Mouse (Mus musculus) brain, embryonic 14.5 days (tissue): ENCODE measurements around the gene Ttc24.

Experiments used
- CTCF ChIP-seq: fragments of 200-500 bp; IDR thresholded peaks from 2 replicates; pipeline ENCODE4 v1.5.1; 2012; ENCODE audit warnings: inconsistent platforms, mild to moderate bottlenecking, moderate library complexity, borderline replicate concordance; ENCODE audit not compliant: insufficient read depth, insufficient read length; ENCODE audit errors: extremely low read depth
- POLR2A ChIP-seq: fragments of 200-500 bp; IDR thresholded peaks from 2 replicates; pipeline ENCODE4 v1.6.1; 2012; ENCODE audit warnings: mild to moderate bottlenecking, inconsistent platforms, borderline replicate concordance; ENCODE audit not compliant: poor library complexity, insufficient read depth, insufficient read length, severe bottlenecking; ENCODE audit errors: extremely low read depth

DNA sequence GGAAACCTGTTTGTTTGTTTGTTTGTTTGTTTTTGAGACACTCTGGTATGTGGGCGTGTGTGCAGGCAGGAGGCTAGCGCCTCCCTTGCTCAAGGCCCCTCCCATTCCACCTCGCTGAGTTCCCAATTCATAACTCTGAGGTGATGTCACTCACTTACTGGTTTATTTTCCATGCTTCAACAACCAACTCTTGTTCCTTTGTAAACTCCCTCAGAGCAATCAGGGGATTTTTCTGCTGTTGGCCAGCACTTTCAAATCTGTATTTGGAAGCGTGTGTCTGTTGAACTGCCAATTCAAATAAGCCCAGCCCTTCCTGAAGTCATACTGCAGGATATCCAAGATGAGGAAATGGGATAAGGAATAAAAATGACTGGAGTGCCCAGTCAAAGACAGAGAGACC, 4.6 kb upstream of the Ttc24 start:
- no peak for TF ChIP-seq CTCF
- no peak for TF ChIP-seq POLR2A
